Mouse (Mus musculus) bone marrow, adult 2 months (tissue): ENCODE measurements around the gene Fam136a. TPM values are rescaled to one million over a fixed set of nuclear protein-coding genes. Genes with fewer than 3 reads are reported as not detected.

ENCODE experiments used
- H3K27ac ChIP-seq: fragments of 200-500 bp; 2 replicates; pipeline ENCODE4 v1.5.1; 2012; ENCODE audit warnings: low read depth, mild to moderate bottlenecking, control low read depth, inconsistent platforms, low read length; ENCODE audit not compliant: control insufficient read depth, poor library complexity, insufficient read depth
- H3K4me1 ChIP-seq: fragments of 200-500 bp; 2 replicates; pipeline ENCODE4 v1.6.1; 2011; ENCODE audit warnings: low read length; ENCODE audit not compliant: control insufficient read depth, insufficient read depth
- H3K4me3 ChIP-seq: fragments of 200-500 bp; replicated peaks from 2 replicates; pipeline ENCODE3; 2011; ENCODE audit warnings: mild to moderate bottlenecking, low read depth, low read length, control low read depth; ENCODE audit not compliant: control insufficient read depth
- CTCF ChIP-seq: fragments of 200-500 bp; IDR thresholded peaks from 2 replicates; pipeline ENCODE4 v1.5.1; 2011; ENCODE audit warnings: low read length, control low read depth; ENCODE audit not compliant: control insufficient read depth, insufficient read depth
- POLR2A ChIP-seq: fragments of 200-500 bp; IDR thresholded peaks from 2 replicates; pipeline ENCODE4 v1.6.1; 2011; ENCODE audit warnings: low read depth, mild to moderate bottlenecking, control low read depth, low read length, borderline replicate concordance; ENCODE audit not compliant: control insufficient read depth
- WGBS: fragments of 180-500 bp; shearing (Covaris S2); methylation state at CpG from one replicate; pipeline ENCODE4 v1.1.7; 2018; 5-methylcytosine and 5-hydroxymethylcytosine counted together
- polyA plus RNA-seq: library from polyadenylated mRNA; stranded (reverse); fragments of >200 nt; gene quantifications from 2 replicates; pipeline ENCODE4 v1.2.4, GENCODE M21; 2011; ENCODE audit warnings: low replicate concordance; ENCODE audit not compliant: missing spikeins, insufficient read depth, insufficient read length

The Fam136a gene
- polyA plus RNA-seq, 1 experiment: 24.3 TPM

GRCm38 (mm10) chr6:86387313-86387712 lies 21.9 kb downstream of the Fam136a start:
- no peaks in the 10 kb centered on the region for H3K4me1 ChIP-seq
- no peak for TF ChIP-seq POLR2A
- TF ChIP-seq CTCF: no peak
- no peak overlapping the region for H3K27ac ChIP-seq
- WGBS: 86% methylated on average over 12 of the region's 12 CpGs
- no peak overlapping the region for H3K4me3 ChIP-seq

GRCm38 (mm10) chr6:86388461-86388860 lies 23.0 kb downstream of the Fam136a start:
- no peaks in the 10 kb centered on the region for H3K4me1 ChIP-seq
- H3K4me3 ChIP-seq: no peak overlapping the region
- no peak for TF ChIP-seq CTCF
- no peak for TF ChIP-seq POLR2A
- WGBS: 90% methylated on average over 18 of the region's 18 CpGs
- H3K27ac ChIP-seq: no peak overlapping the region

GRCm38 (mm10) chr6:86391326-86391725 lies 25.9 kb downstream of the Fam136a start:
- Histone ChIP-seq H3K4me1 (no peaks in the 10 kb centered on the region; the same call in 1 of the 2 replicates), H3K4me3 (no peak overlapping the region), H3K27ac (no peak overlapping the region)
- TF ChIP-seq POLR2A (no peak), CTCF (no peak)
- 88% methylated on average over 5 of the region's 5 CpGs for WGBS

- TF ChIP-seq CTCF: no peak
- no peak for TF ChIP-seq POLR2A
- no peak overlapping the region for H3K4me3 ChIP-seq
- no peak overlapping the region for H3K27ac ChIP-seq
- WGBS: 89% methylated on average over 1 of the region's 1 CpGs
- no peaks in the 10 kb centered on the region; the same call in 1 of the 2 replicates for H3K4me1 ChIP-seq
These were observed 27.7 kb downstream of the Fam136a start for GRCm38 (mm10) chr6:86393187-86393586.

- H3K4me3 ChIP-seq: no peak overlapping the region
- no peak overlapping the region for H3K27ac ChIP-seq
- TF ChIP-seq POLR2A: no peak
- no peaks in the 10 kb centered on the region; the same call in 1 of the 2 replicates for H3K4me1 ChIP-seq
- WGBS: 84% methylated on average over 17 of the region's 17 CpGs
These were observed 28.8 kb downstream of the Fam136a start for GRCm38 (mm10) chr6:86394078-86394720.

GRCm38 (mm10) chr6:86395021-86395420 lies 29.6 kb downstream of the Fam136a start:
- H3K27ac ChIP-seq: no peak overlapping the region
- no peak overlapping the region for H3K4me3 ChIP-seq
- TF ChIP-seq POLR2A (no peak), CTCF (no peak)
- H3K4me1 ChIP-seq: no peaks in the 10 kb centered on the region; the same call in 1 of the 2 replicates
- WGBS: 66% methylated on average over 9 of the region's 9 CpGs

- H3K4me1 ChIP-seq: no peaks in the 10 kb centered on the region; the same call in 1 of the 2 replicates
- H3K27ac ChIP-seq: peak overlapping the region; percentile 44
- WGBS: 5% methylated on average over 10 of the region's 10 CpGs
- H3K4me3 ChIP-seq: peak overlapping the region; percentile 86
- TF ChIP-seq CTCF (no peak), POLR2A (no peak)
These were observed 30.5 kb downstream of the Fam136a start for GRCm38 (mm10) chr6:86395969-86396368.

GRCm38 (mm10) chr6:86396581-86397256 lies 31.3 kb downstream of the Fam136a start, which contains the start of gene Pcyox1:
Pcyox1 (minus strand) TSS chr6:86397154.
- under 1% methylated on average over 51 of the region's 51 CpGs for WGBS
- peak within 1 kb of the TSS; percentile 86 for H3K4me3 ChIP-seq
- TF ChIP-seq POLR2A (peak; percentile 94; the same call in 1 of the 2 replicates), CTCF (no peak)
- no peaks in the 10 kb centered on the region; the same call in 1 of the 2 replicates for H3K4me1 ChIP-seq
- H3K27ac ChIP-seq: peak within 1 kb of the TSS; percentile 44
